Mouse (Mus musculus) CH12.LX (cell line): ENCODE results near the gene Tns2. TPM values are rescaled to one million over a fixed set of nuclear protein-coding genes. Genes with fewer than 3 reads are reported as not detected.

Experiments used
- DNase-seq: peaks from one replicate; pipeline ENCODE4 v3.0.0-alpha.2; 2013; ENCODE audit errors: extremely low read depth
- H3K27ac ChIP-seq: 2 replicates; pipeline ENCODE4 v1.5.1; 2012; ENCODE audit warnings: low read depth, mild to moderate bottlenecking, control low read depth, moderate library complexity; ENCODE audit not compliant: insufficient read depth
- H3K27me3 ChIP-seq: replicated peaks from 2 replicates; pipeline ENCODE3; 2012; ENCODE audit warnings: inconsistent platforms
- H3K36me3 ChIP-seq, 2 experiments: replicated peaks in 1 of 2; 2 replicates each; pipeline versions ENCODE3 to v1.6.1; 2012; ENCODE audit warnings: inconsistent platforms in 1 of 2, low read length in 1 of 2, mild to moderate bottlenecking in 1 of 2, mixed read lengths in 1 of 2, moderate library complexity in 1 of 2; ENCODE audit not compliant: control insufficient read depth in 1 of 2, insufficient read depth in 1 of 2
- H3K4me1 ChIP-seq, 2 experiments: 2 replicates each; pipeline ENCODE4 v1.6.1; 2012; ENCODE audit warnings: inconsistent platforms in 1 of 2, moderate library complexity in 1 of 2; ENCODE audit not compliant: insufficient read depth in 2 of 2, control insufficient read depth in 1 of 2
- H3K4me2 ChIP-seq: 2 replicates; pipeline ENCODE4 v1.6.1; 2012; ENCODE audit warnings: low read depth, mild to moderate bottlenecking, control low read depth; ENCODE audit not compliant: poor library complexity, insufficient read depth, severe bottlenecking
- H3K4me3 ChIP-seq, 3 experiments: fragments of 150-350 bp in 1 of 3; sonication (generic) in 1 of 3; replicated peaks in 1 of 3; 2 replicates each; pipeline versions ENCODE3 to v1.5.1; 2011 to 2012; ENCODE audit warnings: low read depth in 2 of 3, low read length in 2 of 3, mild to moderate bottlenecking in 2 of 3, moderate library complexity in 2 of 3, control low read depth in 1 of 3, improper control_type of control experiment in 1 of 3, inconsistent platforms in 1 of 3, mixed read lengths in 1 of 3; ENCODE audit not compliant: poor library complexity in 1 of 3
- H3K79me2 ChIP-seq: replicated peaks from 2 replicates; pipeline ENCODE4 v1.6.1; 2012; ENCODE audit warnings: mild to moderate bottlenecking, moderate library complexity; ENCODE audit not compliant: control insufficient read depth, poor library complexity, insufficient read depth, severe bottlenecking; ENCODE audit errors: extremely low read depth
- H3K9ac ChIP-seq: 2 replicates; pipeline ENCODE4 v1.6.1; 2012; ENCODE audit warnings: low read depth, mild to moderate bottlenecking, control low read depth, moderate library complexity; ENCODE audit not compliant: insufficient read depth
- H3K9me3 ChIP-seq: replicated peaks from 2 replicates; pipeline ENCODE3; 2012; ENCODE audit warnings: low read length, inconsistent platforms, mixed read lengths
- BHLHE40 ChIP-seq: IDR thresholded peaks from 2 replicates; pipeline ENCODE4 v1.6.1; 2011; ENCODE audit warnings: mild to moderate bottlenecking, low read depth, low read length, improper control_type of control experiment
- CTCF ChIP-seq, 2 experiments: IDR thresholded peaks in 1 of 2; conservative IDR thresholded peaks in 1 of 2; 2 replicates each; pipeline ENCODE4 v1.5.1; 2011 to 2012; ENCODE audit warnings: low read depth in 2 of 2, low read length in 2 of 2, improper control_type of control experiment in 1 of 2, inconsistent platforms in 1 of 2, mild to moderate bottlenecking in 1 of 2, moderate library complexity in 1 of 2
- HCFC1 ChIP-seq: IDR thresholded peaks from 2 replicates; pipeline ENCODE4 v1.6.1; 2012; ENCODE audit warnings: low read depth, mild to moderate bottlenecking, inconsistent platforms, low read length, improper control_type of control experiment
- JUND ChIP-seq: conservative IDR thresholded peaks from 2 replicates; pipeline ENCODE4 v1.6.1; 2011; ENCODE audit warnings: low read depth, low read length, improper control_type of control experiment
- TBP ChIP-seq: conservative IDR thresholded peaks from 2 replicates; pipeline ENCODE4 v1.6.1; 2011; ENCODE audit warnings: low read depth, low read length, improper control_type of control experiment
- UBTF ChIP-seq: IDR thresholded peaks from 2 replicates; pipeline ENCODE4 v1.6.1; 2012; ENCODE audit warnings: low read depth, mild to moderate bottlenecking, inconsistent platforms, low read length, improper control_type of control experiment, moderate library complexity
- USF1 ChIP-seq: IDR thresholded peaks from 2 replicates; pipeline ENCODE4 v1.6.1; 2014; ENCODE audit warnings: low read depth, mild to moderate bottlenecking, inconsistent platforms, low read length, improper control_type of control experiment
- dilution Hi-C: fragments of 300-500 bp; cut with MboI; formaldehyde crosslinking; loops from 2 replicates; pipeline ENCODE4 v1.14.3; 2020; ENCODE audit warnings: low sequenced_read_pairs; ENCODE audit not compliant: extremely low pct_unique_long_range_greater_than_20kb, extremely low pct_ligation_motif_present
- in situ Hi-C: fragments of 300-500 bp; cut with MboI; formaldehyde crosslinking; loops from 3 replicates; pipeline ENCODE4 v1.14.3; 2019; ENCODE audit warnings: low sequenced_read_pairs, low pct_ligation_motif_present, low pct_unique_long_range_greater_than_20kb, mixed read lengths
- polyA plus RNA-seq: library from polyadenylated mRNA; unstranded; fragments of >175 nt; gene quantifications from 2 replicates; pipeline ENCODE4 v1.2.1, GENCODE M21; 2012; ENCODE audit warnings: low read depth; ENCODE audit not compliant: insufficient read length
- total RNA-seq, 2 experiments: library from RNA; depleted of rRNA; stranded (reverse); fragments of 300-350 nt in 1 of 2; fragments of >200 nt in 1 of 2; gene quantifications; 2 replicates each; pipeline ENCODE4 v1.2.3; 2012 to 2014

Gene Tns2
- total and polyA plus RNA-seq, 3 experiments, result 0.13 to 0.34 TPM; not detected in 1

GRCm38 (mm10) chr15:102163900-102164693, 63.9 kb downstream of the Tns2 start:
- H3K4me3 ChIP-seq, result no peak overlapping the region
- DNase-seq, result no peak
- H3K9me3 ChIP-seq, result no peaks in the 10 kb centered on the region
- dilution Hi-C loops, result no loop called here
- H3K4me1 ChIP-seq, result peaks cover 0 to 9% of the 10 kb centered on the region in 2 experiments; a peak in 2 of 4 replicates
- H3K79me2 ChIP-seq, result no peaks in the 10 kb centered on the region
- H3K27me3 ChIP-seq, result peaks cover 5% of the 10 kb centered on the region
- H3K27ac ChIP-seq, result no peak overlapping the region
- peaks cover 0 to 20% of the 10 kb centered on the region in 2 experiments for H3K36me3 ChIP-seq
- TF ChIP-seq USF1, result no peak
- no peak for TF ChIP-seq BHLHE40
- TF ChIP-seq CTCF (conservative IDR thresholded peaks at IDR 0.05 in 1 of 2, IDR thresholded peaks at IDR 0.05 in 1 of 2; ENCODE audit: low read depth in 2 of 2, low read length in 2 of 2), result peak in 1 of 2 experiments; percentile 30; a peak in 2 of 4 replicates
- TF ChIP-seq TBP, result no peak
- H3K4me2 ChIP-seq, result no peak overlapping the region
- H3K9ac ChIP-seq, result no peak overlapping the region
- in situ Hi-C loops, result no loop called here

- no peak for TF ChIP-seq HCFC1
- TF ChIP-seq JUND, result no peak
- TF ChIP-seq UBTF, result no peak
- TF ChIP-seq, all 38 proteins: peak for 0
- Histone ChIP-seq H3K27ac (no peak overlapping the region), H3K36me3 (peaks cover 0 to 15% of the 10 kb centered on the region in 2 experiments), H3K79me2 (no peaks in the 10 kb centered on the region), H3K4me2 (no peak overlapping the region), H3K9me3 (no peaks in the 10 kb centered on the region), H3K4me1 (peaks cover 0 to 9% of the 10 kb centered on the region in 2 experiments; a peak in 2 of 4 replicates), H3K4me3 (no peak overlapping the region), H3K27me3 (peaks cover 5% of the 10 kb centered on the region), H3K9ac (no peak overlapping the region)
- dilution Hi-C loops (no loop called here), in situ Hi-C loops (no loop called here)
- no peak for DNase-seq
These were observed 65.4 kb downstream of the Tns2 start for GRCm38 (mm10) chr15:102165468-102166100.

Other genes with a start within 250 kb of the Tns2 start
Only the 20 nearest of the 21 such genes appear.
- not detected in 2 replicates for gene Krt77, start 230.7 kb upstream of the Tns2 start, total RNA-seq (2012; rRNA removed)
- not detected in 2 replicates for gene Krt77, start 230.7 kb upstream of the Tns2 start, total RNA-seq (2014; rRNA removed)
- not detected in 2 replicates for gene Krt77, start 230.7 kb upstream of the Tns2 start, polyA plus RNA-seq
- gene Krt76, start 207.5 kb upstream of the Tns2 start, total RNA-seq (2012; rRNA removed), result not detected in 2 replicates
- gene Krt76, start 207.5 kb upstream of the Tns2 start, total RNA-seq (2014; rRNA removed), result not detected in 2 replicates
- not detected in 2 replicates for gene Krt76, start 207.5 kb upstream of the Tns2 start, polyA plus RNA-seq
- not detected in 2 replicates for gene Krt4, start 175.7 kb upstream of the Tns2 start, total RNA-seq (2012; rRNA removed)
- not detected in 2 replicates for gene Krt4, start 175.7 kb upstream of the Tns2 start, total RNA-seq (2014; rRNA removed)
- gene Krt4, start 175.7 kb upstream of the Tns2 start, polyA plus RNA-seq, result not detected in 2 replicates
- not detected in 2 replicates for gene Krt79, start 160.1 kb upstream of the Tns2 start, total RNA-seq (2012; rRNA removed)
- not detected in 2 replicates for gene Krt79, start 160.1 kb upstream of the Tns2 start, total RNA-seq (2014; rRNA removed)
- gene Krt79, start 160.1 kb upstream of the Tns2 start, polyA plus RNA-seq, result not detected in 2 replicates
- not detected in 2 replicates for gene Krt78, start 146.1 kb upstream of the Tns2 start, total RNA-seq (2012; rRNA removed)
- gene Krt78, start 146.1 kb upstream of the Tns2 start, total RNA-seq (2014; rRNA removed), result not detected in 2 replicates
- not detected in 2 replicates for gene Krt78, start 146.1 kb upstream of the Tns2 start, polyA plus RNA-seq
- not detected in 2 replicates for gene Krt8, start 95.9 kb upstream of the Tns2 start, total RNA-seq (2012; rRNA removed)
- not detected in 2 replicates for gene Krt8, start 95.9 kb upstream of the Tns2 start, total RNA-seq (2014; rRNA removed)
- gene Krt8, start 95.9 kb upstream of the Tns2 start, polyA plus RNA-seq, result not detected in 2 replicates
- 0.13 and 0.21 TPM in 2 replicates for gene Krt18, start 72.2 kb upstream of the Tns2 start, total RNA-seq (2012; rRNA removed)
- not detected in 2 replicates for gene Krt18, start 72.2 kb upstream of the Tns2 start, total RNA-seq (2014; rRNA removed)
- not detected in 2 replicates for gene Krt18, start 72.2 kb upstream of the Tns2 start, polyA plus RNA-seq
- 507 and 555 TPM in 2 replicates for gene Eif4b, start 26.6 kb upstream of the Tns2 start, total RNA-seq (2012; rRNA removed)
- gene Eif4b, start 26.6 kb upstream of the Tns2 start, total RNA-seq (2014; rRNA removed), result 492 and 536 TPM in 2 replicates
- gene Eif4b, start 26.6 kb upstream of the Tns2 start, polyA plus RNA-seq, result 652 and 950 TPM in 2 replicates
- gene Spryd3, start 35.8 kb downstream of the Tns2 start, total RNA-seq (2012; rRNA removed), result 21.6 and 24.7 TPM in 2 replicates
- 19.6 and 21.5 TPM in 2 replicates for gene Spryd3, start 35.8 kb downstream of the Tns2 start, total RNA-seq (2014; rRNA removed)
- 25.7 and 33.5 TPM in 2 replicates for gene Spryd3, start 35.8 kb downstream of the Tns2 start, polyA plus RNA-seq
- gene Igfbp6, start 43.9 kb downstream of the Tns2 start, total RNA-seq (2012; rRNA removed), result 0.38 TPM in 1 of 2 replicates, not detected in the other
- gene Igfbp6, start 43.9 kb downstream of the Tns2 start, total RNA-seq (2014; rRNA removed), result not detected in 2 replicates
- not detected in 2 replicates for gene Igfbp6, start 43.9 kb downstream of the Tns2 start, polyA plus RNA-seq
- 3.7 and 10.4 TPM in 2 replicates for gene Soat2, start 50.1 kb downstream of the Tns2 start, total RNA-seq (2012; rRNA removed)
- 0.09 and 0.28 TPM in 2 replicates for gene Soat2, start 50.1 kb downstream of the Tns2 start, total RNA-seq (2014; rRNA removed)
- gene Soat2, start 50.1 kb downstream of the Tns2 start, polyA plus RNA-seq, result 0.56 and 0.65 TPM in 2 replicates
- gene Zfp740, start 102.8 kb downstream of the Tns2 start, total RNA-seq (2012; rRNA removed), result 30.5 and 32.1 TPM in 2 replicates
- 46.1 and 51.9 TPM in 2 replicates for gene Zfp740, start 102.8 kb downstream of the Tns2 start, total RNA-seq (2014; rRNA removed)
- 37.4 and 38.7 TPM in 2 replicates for gene Zfp740, start 102.8 kb downstream of the Tns2 start, polyA plus RNA-seq
- gene Csad, start 104.3 kb downstream of the Tns2 start, total RNA-seq (2012; rRNA removed), result 2.8 and 4.7 TPM in 2 replicates
- 3.6 and 3.7 TPM in 2 replicates for gene Csad, start 104.3 kb downstream of the Tns2 start, total RNA-seq (2014; rRNA removed)
- 3.8 and 4.2 TPM in 2 replicates for gene Csad, start 104.3 kb downstream of the Tns2 start, polyA plus RNA-seq
- 10.1 and 17.7 TPM in 2 replicates for gene Itgb7, start 131.5 kb downstream of the Tns2 start, total RNA-seq (2012; rRNA removed)
- 1.8 and 3.7 TPM in 2 replicates for gene Itgb7, start 131.5 kb downstream of the Tns2 start, total RNA-seq (2014; rRNA removed)
- 2.8 and 4.2 TPM in 2 replicates for gene Itgb7, start 131.5 kb downstream of the Tns2 start, polyA plus RNA-seq
- 0.64 and 0.76 TPM in 2 replicates for gene Rarg, start 157.1 kb downstream of the Tns2 start, total RNA-seq (2012; rRNA removed)
- 0.17 and 0.32 TPM in 2 replicates for gene Rarg, start 157.1 kb downstream of the Tns2 start, total RNA-seq (2014; rRNA removed)
- 0.63 and 0.76 TPM in 2 replicates for gene Rarg, start 157.1 kb downstream of the Tns2 start, polyA plus RNA-seq
- not detected in 2 replicates for gene Gm9918, start 170.2 kb downstream of the Tns2 start, total RNA-seq (2012; rRNA removed)
- gene Gm9918, start 170.2 kb downstream of the Tns2 start, total RNA-seq (2014; rRNA removed), result not detected in 2 replicates
- not detected in 2 replicates for gene Gm9918, start 170.2 kb downstream of the Tns2 start, polyA plus RNA-seq
- gene Mfsd5, start 179.0 kb downstream of the Tns2 start, total RNA-seq (2012; rRNA removed), result 31.1 and 37.1 TPM in 2 replicates
- 43.7 and 51.8 TPM in 2 replicates for gene Mfsd5, start 179.0 kb downstream of the Tns2 start, total RNA-seq (2014; rRNA removed)
- gene Mfsd5, start 179.0 kb downstream of the Tns2 start, polyA plus RNA-seq, result 76.2 and 90.6 TPM in 2 replicates
- 51.0 and 64.6 TPM in 2 replicates for gene Espl1, start 195.9 kb downstream of the Tns2 start, total RNA-seq (2012; rRNA removed)
- gene Espl1, start 195.9 kb downstream of the Tns2 start, total RNA-seq (2014; rRNA removed), result 41.0 and 41.3 TPM in 2 replicates
- gene Espl1, start 195.9 kb downstream of the Tns2 start, polyA plus RNA-seq, result 80.7 and 110 TPM in 2 replicates
- gene Pfdn5, start 225.7 kb downstream of the Tns2 start, total RNA-seq (2012; rRNA removed), result 265 and 269 TPM in 2 replicates
- 296 and 371 TPM in 2 replicates for gene Pfdn5, start 225.7 kb downstream of the Tns2 start, total RNA-seq (2014; rRNA removed)
- 356 and 502 TPM in 2 replicates for gene Pfdn5, start 225.7 kb downstream of the Tns2 start, polyA plus RNA-seq
- gene Myg1, start 231.3 kb downstream of the Tns2 start, total RNA-seq (2012; rRNA removed), result 105 and 126 TPM in 2 replicates
- gene Myg1, start 231.3 kb downstream of the Tns2 start, total RNA-seq (2014; rRNA removed), result 121 and 133 TPM in 2 replicates
- gene Myg1, start 231.3 kb downstream of the Tns2 start, polyA plus RNA-seq, result 132 and 166 TPM in 2 replicates